Mouse (Mus musculus): ENCODE measurements around the gene Kcnn3.

The Kcnn3 gene

DNA sequence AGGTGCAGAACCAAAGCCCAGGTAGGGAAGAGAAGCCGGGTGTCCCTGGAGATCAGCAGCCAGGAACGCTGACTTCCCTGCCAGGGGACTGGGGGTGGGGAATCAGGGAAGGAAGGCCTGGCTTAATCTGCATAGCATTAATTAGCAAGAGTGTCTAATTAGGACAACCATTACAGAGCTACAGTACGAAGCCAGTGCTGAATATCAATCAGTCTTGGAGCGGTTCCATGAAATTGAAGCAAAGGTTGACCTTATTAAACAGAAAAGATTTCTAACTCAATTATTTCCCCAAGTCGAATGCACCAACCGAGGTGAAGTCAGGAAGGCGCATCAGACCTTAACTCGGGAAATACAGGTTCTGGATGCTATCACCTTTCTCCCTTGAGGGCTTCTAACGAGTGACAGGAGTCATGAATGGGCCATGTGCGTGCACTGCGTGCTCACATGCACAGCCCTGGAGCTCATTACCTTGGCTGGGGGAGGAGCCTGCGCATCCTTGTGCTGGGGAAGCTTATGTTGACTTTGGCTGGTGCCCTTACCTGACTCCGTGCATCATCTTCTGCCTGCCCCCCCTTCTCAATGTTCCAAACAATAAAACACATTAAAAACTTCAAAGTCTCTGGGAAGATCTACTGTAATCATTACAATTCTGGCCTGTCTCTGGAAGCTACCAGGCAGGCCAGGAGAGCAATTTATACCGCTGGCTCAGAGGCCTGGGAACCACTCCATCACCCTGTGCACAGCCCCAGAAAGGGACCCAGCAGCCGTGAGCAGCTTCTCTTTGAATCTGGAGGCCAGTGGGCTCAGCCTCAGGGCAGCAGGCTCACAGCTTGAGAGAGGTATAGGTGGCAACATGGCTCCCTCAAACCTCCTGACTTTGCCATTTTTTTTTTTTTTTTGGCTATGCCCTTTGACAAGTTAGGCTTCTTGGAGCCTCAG, 39.3 kb downstream of the Kcnn3 start:
- intact Hi-C loops (cut with DNase I) = no loop called here

GRCm38 (mm10) chr3:89561386-89561785, 41.4 kb downstream of the Kcnn3 start:
- intact Hi-C loops (cut with DNase I) = no loop called here

DNA sequence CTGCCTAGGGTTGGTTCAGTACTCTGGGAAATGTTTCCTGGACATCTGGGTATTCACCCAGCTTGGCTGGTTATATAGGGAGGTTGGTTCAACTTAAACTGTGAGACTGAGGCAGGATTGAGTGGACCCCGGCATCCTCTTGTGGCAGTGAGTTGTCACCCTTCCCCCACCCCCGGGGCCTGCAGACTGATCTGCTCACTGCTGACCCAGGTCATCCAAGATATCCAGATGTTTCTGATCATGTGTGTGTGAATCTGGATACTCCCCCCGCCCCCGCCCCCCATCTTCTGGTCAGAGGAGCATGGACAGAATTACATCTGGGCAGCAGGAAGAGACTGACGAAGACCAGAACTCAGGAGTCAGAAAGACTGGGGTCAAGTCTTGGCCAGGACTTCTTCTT, 45.4 kb downstream of the Kcnn3 start:
- intact Hi-C loops (cut with DNase I) = no loop called here

DNA sequence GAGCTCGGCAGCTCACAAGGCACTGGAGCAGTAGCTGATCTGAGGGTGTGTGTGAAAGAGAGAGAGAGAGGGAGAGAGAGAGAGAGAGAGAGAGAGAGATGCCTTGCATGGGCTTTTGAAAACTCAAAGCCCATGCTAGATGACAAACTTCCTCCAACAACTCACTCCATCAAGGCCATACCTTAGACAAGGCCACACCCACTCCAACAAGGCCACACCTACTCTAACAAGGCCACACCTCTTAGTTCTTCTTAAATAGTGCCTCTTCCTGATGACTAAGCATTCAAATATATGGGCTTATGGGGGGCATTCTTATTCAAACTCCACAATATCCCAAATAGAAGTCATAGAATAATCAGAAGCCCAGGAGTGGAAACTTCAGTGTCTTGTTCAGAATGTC, 49.1 kb downstream of the Kcnn3 start:
- intact Hi-C loops (cut with DNase I) = no loop called here

- intact Hi-C loops (cut with DNase I) = no loop called here
Measured at GRCm38 (mm10) chr3:89569707-89570324, 49.9 kb downstream of the Kcnn3 start.

DNA sequence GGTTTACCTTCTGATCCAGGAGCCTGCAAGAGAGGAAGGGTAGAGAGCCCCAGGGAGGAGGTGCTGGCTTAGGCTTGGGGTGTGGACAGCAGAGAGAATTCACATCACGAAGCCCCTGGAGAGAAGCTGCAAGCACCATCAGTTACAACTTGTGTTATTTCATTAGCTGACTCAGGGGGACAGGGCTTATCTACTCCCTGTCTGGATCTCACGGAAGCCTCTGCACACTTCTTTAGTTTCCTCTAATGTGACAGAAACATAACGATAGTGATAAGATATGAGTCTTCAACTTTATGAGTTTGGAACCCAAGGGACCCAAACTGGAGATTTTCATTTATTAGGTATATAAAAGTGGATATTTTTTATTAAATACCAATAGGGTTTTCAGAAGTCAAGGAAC, 50.4 kb downstream of the Kcnn3 start:
- intact Hi-C loops (cut with DNase I) = no loop called here

DNA sequence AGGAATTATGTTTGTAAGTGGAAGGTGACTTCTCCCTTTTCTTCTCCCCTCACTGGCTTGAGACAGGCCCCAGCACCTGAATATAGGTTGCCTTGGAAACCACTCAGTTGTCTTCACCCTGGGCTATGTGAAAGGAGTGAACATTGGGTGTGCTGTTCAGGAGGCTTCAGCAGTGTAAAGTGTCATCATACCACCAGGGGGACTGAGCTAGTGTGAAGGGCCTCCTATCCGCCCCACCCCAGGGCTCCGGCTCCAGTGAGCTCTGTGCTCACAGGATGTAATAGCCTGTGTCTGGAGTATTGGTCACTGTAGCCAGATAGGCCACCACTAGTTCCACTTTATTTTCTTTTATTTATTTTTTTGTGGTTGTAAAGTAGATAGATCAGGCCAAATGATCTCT, 54.3 kb downstream of the Kcnn3 start:
- intact Hi-C loops (cut with DNase I) = no loop called here

DNA sequence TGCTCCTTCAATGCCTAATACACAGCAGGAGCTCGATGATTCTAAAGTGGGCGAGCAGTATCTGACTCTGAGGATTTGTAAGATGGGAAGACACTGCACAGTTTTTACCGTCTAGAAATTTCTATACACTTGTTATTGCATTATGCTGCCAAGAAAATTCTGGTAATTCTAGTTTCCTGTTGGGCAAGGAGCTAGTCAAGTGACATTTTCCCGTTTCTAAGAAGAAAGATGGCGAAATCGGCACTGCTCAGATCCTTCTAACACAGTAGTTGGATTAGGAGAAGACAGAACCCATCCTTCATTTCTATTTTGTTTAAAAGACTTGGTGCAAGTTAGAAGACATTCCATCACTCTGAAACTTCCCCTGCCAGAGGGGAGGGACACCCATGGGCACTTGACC, 56.4 kb downstream of the Kcnn3 start:
- intact Hi-C loops (cut with DNase I) = no loop called here

- intact Hi-C loops (cut with DNase I) = no loop called here
Measured at GRCm38 (mm10) chr3:89577154-89577553, 57.2 kb downstream of the Kcnn3 start.

- intact Hi-C loops (cut with DNase I) = no loop called here
Measured at GRCm38 (mm10) chr3:89578083-89578482, 58.1 kb downstream of the Kcnn3 start.

DNA sequence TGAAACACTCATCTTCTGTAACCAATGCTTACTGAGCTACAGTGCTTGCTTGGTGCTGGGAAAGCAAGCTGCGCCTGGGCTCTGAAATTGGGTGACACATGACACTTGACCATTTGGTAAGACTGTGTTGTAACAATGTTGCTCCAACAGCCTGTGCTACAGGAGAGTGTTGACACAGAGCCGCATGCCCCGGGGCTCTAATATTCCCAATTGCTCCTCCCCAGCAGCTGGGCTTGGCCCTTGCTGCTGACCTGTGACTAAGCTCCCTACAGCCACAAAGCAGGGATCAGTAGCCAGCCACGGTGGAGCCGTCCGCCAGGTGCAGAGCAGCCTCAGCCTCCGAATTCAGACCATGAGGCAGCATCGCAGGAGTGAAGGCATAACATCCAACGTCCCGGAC, 58.8 kb downstream of the Kcnn3 start:
- intact Hi-C loops (cut with DNase I) = no loop called here

GRCm38 (mm10) chr3:89584254-89584653, 64.3 kb downstream of the Kcnn3 start:
- intact Hi-C loops (cut with DNase I) = no loop called here

GRCm38 (mm10) chr3:89588436-89588835, 68.5 kb downstream of the Kcnn3 start:
- intact Hi-C loops (cut with DNase I) = no loop called here

DNA sequence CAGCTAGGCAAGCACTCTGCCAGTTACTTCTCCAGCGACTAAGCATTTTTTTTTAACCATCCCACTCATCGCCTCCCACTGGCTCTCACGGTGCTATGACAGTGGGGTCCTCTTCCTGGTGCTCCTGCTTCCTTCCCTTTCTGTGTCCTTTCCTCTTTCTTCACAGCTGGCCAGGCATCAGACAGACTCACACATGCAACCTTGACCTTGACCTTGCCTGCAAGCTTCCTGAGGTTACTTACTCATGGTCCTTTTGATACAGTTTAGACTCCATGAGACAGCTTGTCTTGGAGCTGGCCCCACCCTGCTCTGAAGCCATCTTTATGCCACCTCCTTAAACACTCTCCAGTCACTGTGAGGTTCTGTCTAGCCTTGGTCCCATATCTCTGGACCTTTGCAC, 69.4 kb downstream of the Kcnn3 start:
- intact Hi-C loops (cut with DNase I) = no loop called here

- intact Hi-C loops (cut with DNase I) = no loop called here
Measured at GRCm38 (mm10) chr3:89590386-89590785, 70.4 kb downstream of the Kcnn3 start.

DNA sequence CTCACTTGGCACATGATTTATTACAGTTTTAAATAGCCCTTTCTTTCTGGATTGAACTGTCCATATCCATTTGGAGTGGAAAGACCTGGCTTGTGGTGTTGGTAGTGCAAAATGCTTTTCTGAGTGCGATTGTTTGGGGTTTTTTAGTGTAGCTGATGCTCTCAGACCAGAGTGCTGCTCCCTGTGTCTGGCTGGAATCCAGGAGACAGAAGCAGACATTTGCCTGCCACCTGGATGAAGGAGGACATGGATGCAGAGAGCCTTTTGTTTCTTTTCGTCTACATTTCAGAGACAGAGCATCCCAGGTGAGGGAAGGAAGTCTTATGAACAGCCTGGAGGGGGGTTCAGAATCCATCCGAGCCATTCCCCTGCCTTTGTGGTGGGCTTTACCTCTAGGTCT, 71.5 kb downstream of the Kcnn3 start:
- intact Hi-C loops (cut with DNase I) = no loop called here

DNA sequence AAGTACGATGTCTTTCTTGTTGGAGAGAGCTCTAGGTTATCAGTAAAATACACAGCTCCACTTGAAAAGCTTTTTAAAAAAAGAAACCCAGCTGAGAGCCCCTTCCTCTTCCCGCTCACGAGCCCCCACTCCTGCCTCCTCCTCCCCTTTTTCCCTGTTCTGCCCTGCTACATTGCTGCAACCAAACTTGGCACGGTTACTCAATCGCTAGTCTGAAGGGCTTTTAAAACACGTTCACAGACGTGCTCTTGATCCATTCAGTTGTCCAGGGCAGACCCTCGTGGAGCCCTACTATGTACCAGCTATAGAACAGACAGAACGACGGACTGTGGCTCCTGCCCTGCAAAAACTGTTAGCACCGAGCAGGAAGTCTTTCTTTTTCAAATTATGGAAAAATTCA, 72.8 kb downstream of the Kcnn3 start:
- intact Hi-C loops (cut with DNase I) = no loop called here

DNA sequence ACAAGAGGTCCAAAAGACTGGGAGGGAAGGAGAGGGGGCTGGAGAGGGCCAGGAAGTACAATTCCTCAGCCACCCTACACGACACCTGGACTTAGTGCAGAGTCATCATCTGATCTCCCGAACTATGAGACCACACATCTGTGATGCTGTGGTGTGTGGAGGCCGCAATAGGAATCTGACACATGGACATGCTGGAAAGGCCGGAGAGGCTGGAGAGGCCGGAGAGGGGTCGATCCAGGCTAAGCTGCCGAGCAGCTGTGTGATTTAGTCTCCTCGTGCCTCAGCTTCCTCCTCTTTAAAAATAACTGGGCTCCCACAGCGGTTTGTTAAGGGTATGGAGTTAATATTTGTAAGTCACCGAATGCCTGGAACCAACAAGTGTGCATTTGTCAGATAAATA, 73.6 kb downstream of the Kcnn3 start:
- intact Hi-C loops (cut with DNase I) = no loop called here

- intact Hi-C loops (cut with DNase I) = no loop called here
Measured at GRCm38 (mm10) chr3:89598361-89598760, 78.4 kb downstream of the Kcnn3 start.

DNA sequence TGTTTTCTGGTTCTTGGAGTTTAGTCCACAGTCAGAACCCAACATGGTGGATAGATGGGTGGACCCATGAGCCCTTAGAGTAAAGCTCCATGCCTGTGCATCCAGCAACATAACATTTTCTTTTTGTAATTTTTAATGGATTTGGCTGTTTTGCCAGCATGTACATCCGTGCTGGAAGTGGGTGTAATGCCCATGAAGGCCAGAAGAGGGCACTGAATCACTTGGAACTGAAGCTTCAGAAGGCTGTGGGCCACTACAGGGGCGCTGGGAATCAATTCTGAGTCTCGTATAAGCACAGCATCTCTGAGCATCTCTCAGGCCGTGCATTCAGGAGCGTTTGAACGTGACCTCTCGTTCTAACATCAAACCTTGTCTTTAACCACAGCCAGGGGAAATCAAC, 79.0 kb downstream of the Kcnn3 start:
- intact Hi-C loops (cut with DNase I) = no loop called here

- intact Hi-C loops (cut with DNase I) = no loop called here
Measured at GRCm38 (mm10) chr3:89601060-89601459, 81.1 kb downstream of the Kcnn3 start.

GRCm38 (mm10) chr3:89603300-89603699, 83.3 kb downstream of the Kcnn3 start:
- intact Hi-C loops (cut with DNase I) = no loop called here

DNA sequence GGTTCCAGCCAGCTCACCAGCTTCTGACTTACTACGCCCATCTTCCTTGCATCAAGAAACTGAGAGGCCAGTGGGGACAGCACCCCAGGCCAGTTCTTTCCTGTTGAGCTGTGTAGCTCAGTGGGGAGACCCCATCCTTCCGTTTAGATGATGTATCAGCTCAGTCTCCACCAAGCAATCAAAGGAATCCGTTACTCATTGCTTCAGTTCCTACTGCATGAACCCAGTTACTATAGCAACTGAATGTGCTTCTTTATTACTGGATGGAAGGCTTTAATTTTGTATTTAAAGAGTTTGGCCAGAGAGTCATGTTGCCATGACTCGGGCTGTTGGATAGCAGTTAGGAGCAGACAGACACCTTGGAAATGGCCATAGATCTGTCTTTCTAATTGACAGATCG, 85.3 kb downstream of the Kcnn3 start:
- intact Hi-C loops (cut with DNase I) = no loop called here
